Mouse (Mus musculus) kidney, adult 2 months (tissue): ENCODE data around the gene E2f3. TPM values are rescaled to one million over a fixed set of nuclear protein-coding genes. Genes with fewer than 3 reads are reported as not detected.
A peak's percentile ranks its signal among the peaks of the same experiment; 100 is the strongest.

ENCODE experiments used
- DNase-seq: peaks from one replicate; pipeline ENCODE4 v3.0.0; 2021
- H3K27ac ChIP-seq: fragments of 200-500 bp; 2 replicates; pipeline ENCODE4 v1.5.1; 2012; ENCODE audit warnings: low read depth, low read length, control low read depth, inconsistent platforms; ENCODE audit not compliant: insufficient read depth
- H3K27me3 ChIP-seq: fragments of 200-500 bp; replicated peaks from 2 replicates; pipeline ENCODE4 v1.6.1; 2012; ENCODE audit warnings: mild to moderate bottlenecking, moderate library complexity, low read length, inconsistent platforms; ENCODE audit not compliant: control insufficient read depth, insufficient read depth
- H3K36me3 ChIP-seq: fragments of 200-500 bp; 2 replicates; pipeline ENCODE4 v1.6.1; 2012; ENCODE audit warnings: mild to moderate bottlenecking, moderate library complexity, low read length, inconsistent platforms; ENCODE audit not compliant: control insufficient read depth, insufficient read depth
- H3K4me1 ChIP-seq: fragments of 200-500 bp; 2 replicates; pipeline ENCODE4 v1.6.1; 2011; ENCODE audit warnings: low read length; ENCODE audit not compliant: control insufficient read depth, insufficient read depth
- H3K4me3 ChIP-seq: fragments of 200-500 bp; 2 replicates; pipeline ENCODE4 v1.5.1; 2011; ENCODE audit warnings: mild to moderate bottlenecking, low read depth, low read length, control low read depth; ENCODE audit not compliant: insufficient read depth
- CTCF ChIP-seq: fragments of 200-500 bp; conservative IDR thresholded peaks from 2 replicates; pipeline ENCODE4 v1.5.1; 2011; ENCODE audit warnings: low read depth, mild to moderate bottlenecking, control low read depth, low read length, moderate library complexity, mixed read lengths; ENCODE audit not compliant: insufficient read depth, insufficient read length
- POLR2A ChIP-seq: fragments of 200-500 bp; IDR thresholded peaks from one replicate; pipeline ENCODE4 v1.6.1; 2011; ENCODE audit warnings: low read depth, low read length, control low read depth
- WGBS: fragments of 180-500 bp; shearing (Covaris S2); methylation state at CpG from one replicate; pipeline ENCODE4 v1.1.7; 2018; 5-methylcytosine and 5-hydroxymethylcytosine counted together
- polyA plus RNA-seq: library from polyadenylated mRNA; depleted of rRNA; stranded (reverse); fragments of >200 nt; gene quantifications from 2 replicates; pipeline ENCODE4 v1.2.3, GENCODE M21; 2012

E2f3 gene
- polyA plus RNA-seq, 1 experiment, result 2.2 TPM

DNA sequence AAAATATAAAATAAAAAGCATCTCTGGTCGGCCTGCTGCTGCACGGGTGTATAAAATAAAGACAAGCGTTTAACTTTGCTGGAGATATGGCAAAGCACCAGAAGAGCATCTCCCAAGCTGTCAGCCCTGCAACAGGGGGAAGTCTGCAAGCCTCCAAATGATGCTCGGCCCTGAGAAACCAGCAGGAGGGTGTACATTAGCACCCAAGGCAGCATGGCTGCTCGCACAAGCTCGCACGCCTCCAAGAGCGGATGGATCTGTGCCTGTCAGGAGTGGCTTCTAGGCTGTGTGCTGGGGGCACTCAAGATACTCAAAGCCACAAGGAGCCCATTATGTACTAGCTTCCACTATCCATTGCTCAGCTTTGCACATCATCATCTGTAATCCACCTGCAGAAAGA is 39.8 kb downstream of the E2f3 start:
- DNase-seq, result no peak
- 93% methylated on average over 8 of the region's 8 CpGs for WGBS
- Histone ChIP-seq H3K27ac (no peak overlapping the region), H3K27me3 (no peaks in the 10 kb centered on the region), H3K4me3 (no peak overlapping the region), H3K36me3 (no peaks in the 10 kb centered on the region), H3K4me1 (peaks cover 11% of the 10 kb centered on the region; the same call in 1 of the 2 replicates)
- TF ChIP-seq POLR2A (no peak), CTCF (no peak)

DNA sequence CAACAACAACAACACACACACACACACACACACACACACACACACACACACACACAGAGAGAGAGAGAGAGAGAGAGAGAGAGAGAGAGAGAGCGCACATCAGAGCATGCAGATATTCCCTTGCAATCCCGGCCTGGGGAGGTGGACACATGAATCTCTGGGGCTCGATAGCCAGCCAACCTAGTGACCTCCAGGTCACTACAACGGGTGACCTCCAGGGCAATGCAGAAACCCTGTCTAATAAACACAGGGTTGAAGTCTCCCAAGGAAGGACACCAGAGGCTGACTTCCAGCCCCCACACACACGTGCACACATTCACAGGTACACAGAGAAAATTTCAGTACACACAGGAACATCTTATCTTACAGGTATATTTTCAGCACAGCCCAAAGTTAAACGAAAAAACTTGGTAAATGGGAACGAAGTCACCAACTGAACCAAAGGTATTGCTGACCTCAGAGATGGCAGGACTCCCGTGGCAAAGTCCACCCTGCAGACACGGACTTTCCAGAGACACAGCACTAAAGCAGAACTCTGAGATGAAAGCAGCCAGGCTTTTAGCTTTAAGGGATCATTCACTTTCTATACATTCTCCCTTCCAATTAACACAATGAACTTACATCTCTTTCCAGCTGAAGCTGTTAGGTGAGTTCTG is 40.8 kb downstream of the E2f3 start:
- peak; percentile 79 for DNase-seq
- H3K27ac ChIP-seq, result peak overlapping the region; percentile 76

DNA sequence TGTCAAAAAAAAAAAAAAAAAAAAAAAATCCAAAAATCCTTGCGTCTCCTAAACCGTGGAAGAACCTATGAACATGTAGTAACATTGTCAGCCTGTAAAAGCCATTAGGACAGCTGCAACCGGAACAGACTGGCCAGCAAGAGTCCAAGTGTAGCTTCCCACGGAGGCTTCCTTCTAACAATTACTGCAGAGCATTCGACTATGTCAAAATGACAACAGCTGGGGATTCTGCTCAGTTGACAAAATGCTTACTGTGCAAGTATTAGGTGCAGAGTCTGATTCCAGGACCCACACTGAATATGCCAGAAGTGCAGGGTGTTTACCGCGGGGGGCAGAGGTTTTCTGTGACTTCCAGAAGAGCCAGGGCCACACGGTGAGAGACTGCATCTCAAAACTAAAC is 41.4 kb downstream of the E2f3 start:
- DNase-seq, result peak; percentile 69
- H3K36me3 ChIP-seq, result no peaks in the 10 kb centered on the region
- H3K4me3 ChIP-seq, result no peak overlapping the region
- TF ChIP-seq CTCF (no peak), POLR2A (no peak)
- peak overlapping the region; percentile 76; the same call in 1 of the 2 replicates for H3K27ac ChIP-seq
- H3K4me1 ChIP-seq, result peaks cover 19% of the 10 kb centered on the region
- WGBS, result 40% methylated on average over 8 of the region's 8 CpGs
- no peaks in the 10 kb centered on the region for H3K27me3 ChIP-seq

More for the DNA sequence above, 40.8 kb downstream of the E2f3 start:
- Histone ChIP-seq H3K36me3 (no peaks in the 10 kb centered on the region), H3K27me3 (no peaks in the 10 kb centered on the region), H3K4me3 (no peak overlapping the region), H3K4me1 (peaks cover 14% of the 10 kb centered on the region; the same call in 1 of the 2 replicates)
- TF ChIP-seq CTCF (no peak), POLR2A (no peak)
- WGBS, result 41% methylated on average over 9 of the region's 9 CpGs

DNA sequence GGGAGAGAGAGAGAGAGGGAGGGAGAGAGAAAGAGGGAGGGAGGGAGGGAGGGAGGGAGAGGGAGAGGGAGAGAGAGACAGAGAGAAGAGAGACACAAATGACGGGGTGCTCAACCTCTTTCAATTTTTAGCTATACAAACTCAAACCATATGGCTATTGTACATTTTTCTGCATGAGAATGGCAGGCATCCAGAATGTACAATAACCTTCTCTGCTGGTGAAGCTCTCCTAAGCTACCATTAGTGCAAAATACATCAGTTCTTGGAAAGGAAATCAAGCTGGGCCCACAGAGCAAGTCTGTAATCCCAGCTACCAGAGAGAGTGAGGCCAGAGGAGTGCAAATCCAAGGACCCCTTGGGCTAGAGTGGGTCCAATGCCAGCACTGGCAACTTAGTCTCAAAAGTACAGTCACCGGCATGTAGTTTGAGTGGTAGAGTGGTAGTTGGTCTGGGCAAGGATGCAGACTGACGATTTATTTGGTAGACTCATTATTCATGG is 42.3 kb downstream of the E2f3 start:
- H3K36me3 ChIP-seq, result no peaks in the 10 kb centered on the region
- no peak overlapping the region for H3K27ac ChIP-seq
- no peak overlapping the region for H3K4me3 ChIP-seq
- WGBS, result 83% methylated on average over 3 of the region's 3 CpGs
- DNase-seq, result no peak
- H3K4me1 ChIP-seq, result peaks cover 20% of the 10 kb centered on the region
- H3K27me3 ChIP-seq, result no peaks in the 10 kb centered on the region
- no peak for TF ChIP-seq POLR2A
- no peak for TF ChIP-seq CTCF

DNA sequence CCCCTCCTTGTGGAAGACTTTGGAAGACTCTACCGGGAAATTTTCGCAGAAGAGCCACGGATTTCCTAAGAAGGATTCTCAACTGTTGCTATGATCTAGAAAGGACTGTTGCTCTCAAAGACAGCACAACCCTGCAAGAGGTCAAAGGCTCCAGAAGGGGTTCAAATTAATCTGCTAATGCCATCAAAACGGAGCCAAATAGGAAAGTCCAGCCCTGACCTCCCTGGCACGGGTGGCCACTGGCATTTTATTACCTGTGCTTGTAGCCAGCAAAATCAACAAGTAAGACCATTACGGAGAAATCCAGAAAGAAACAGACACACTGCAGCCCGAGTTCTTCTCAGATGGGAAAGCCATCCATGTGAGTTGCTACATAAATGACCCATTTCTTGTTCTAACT is 45.8 kb downstream of the E2f3 start:
- Histone ChIP-seq H3K27me3 (no peaks in the 10 kb centered on the region), H3K4me1 (peaks cover 15% of the 10 kb centered on the region), H3K27ac (no peak overlapping the region), H3K4me3 (no peak overlapping the region), H3K36me3 (no peaks in the 10 kb centered on the region)
- peak; percentile 71 for DNase-seq
- TF ChIP-seq CTCF, result no peak
- TF ChIP-seq POLR2A, result no peak
- WGBS, result 51% methylated on average over 7 of the region's 7 CpGs

DNA sequence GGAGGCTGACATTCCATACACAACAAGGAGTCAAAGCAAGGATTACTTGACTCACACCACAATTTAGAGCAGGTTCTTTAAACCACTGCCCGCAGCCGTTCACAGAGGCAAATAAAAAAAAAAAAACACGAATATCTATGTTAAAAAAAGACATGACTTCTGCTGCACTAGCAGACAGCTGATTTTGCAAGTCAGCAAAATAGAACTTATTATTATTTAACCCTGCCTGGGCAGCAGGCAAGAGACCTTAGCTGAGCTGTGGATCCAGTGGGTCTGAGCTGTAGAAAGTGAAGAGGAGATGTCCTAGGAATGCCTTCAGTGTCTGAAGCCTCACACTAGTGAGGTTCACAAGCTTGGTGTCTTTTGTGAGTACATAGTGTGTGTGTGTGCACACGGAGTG is 46.5 kb downstream of the E2f3 start:
- no peak for DNase-seq
- H3K4me3 ChIP-seq, result no peak overlapping the region
- no peaks in the 10 kb centered on the region for H3K27me3 ChIP-seq
- TF ChIP-seq POLR2A, result no peak
- no peak for TF ChIP-seq CTCF
- peaks cover 12% of the 10 kb centered on the region for H3K4me1 ChIP-seq
- no peak overlapping the region for H3K27ac ChIP-seq
- WGBS, result 45% methylated on average over 4 of the region's 4 CpGs
- H3K36me3 ChIP-seq, result no peaks in the 10 kb centered on the region

DNA sequence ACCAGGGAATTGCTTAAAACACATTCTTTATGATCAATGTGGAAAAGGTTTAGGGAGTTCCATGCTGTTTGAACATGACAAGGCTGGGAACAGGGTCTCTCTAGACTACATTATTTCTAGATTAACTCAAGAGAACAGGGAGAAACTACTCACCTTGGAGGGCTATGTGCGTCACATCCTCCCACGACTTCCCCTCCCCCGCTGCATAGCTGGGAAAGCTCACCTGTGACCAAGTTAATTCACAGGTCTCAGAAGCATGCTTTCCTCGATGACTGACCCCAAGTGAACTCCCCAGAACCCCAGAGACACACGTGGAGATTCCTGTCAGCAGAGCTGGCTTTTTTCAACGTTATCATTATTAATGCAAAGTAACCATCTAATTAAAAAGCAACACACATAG is 47.1 kb downstream of the E2f3 start:
- Histone ChIP-seq H3K27me3 (no peaks in the 10 kb centered on the region), H3K27ac (no peak overlapping the region), H3K4me3 (no peak overlapping the region), H3K36me3 (no peaks in the 10 kb centered on the region), H3K4me1 (peaks cover 12% of the 10 kb centered on the region)
- WGBS, result 46% methylated on average over 6 of the region's 6 CpGs
- TF ChIP-seq POLR2A, result no peak
- no peak for TF ChIP-seq CTCF
- peak; percentile 14 for DNase-seq
